Mouse (Mus musculus) lung, postnatal 36 days (tissue): ENCODE measurements around the gene Tmem59l.

Experiments used
- DNase-seq: peaks from one replicate; pipeline ENCODE4 v3.0.0; 2022; ENCODE audit warnings: mixed read lengths

Gene Tmem59l

DNA sequence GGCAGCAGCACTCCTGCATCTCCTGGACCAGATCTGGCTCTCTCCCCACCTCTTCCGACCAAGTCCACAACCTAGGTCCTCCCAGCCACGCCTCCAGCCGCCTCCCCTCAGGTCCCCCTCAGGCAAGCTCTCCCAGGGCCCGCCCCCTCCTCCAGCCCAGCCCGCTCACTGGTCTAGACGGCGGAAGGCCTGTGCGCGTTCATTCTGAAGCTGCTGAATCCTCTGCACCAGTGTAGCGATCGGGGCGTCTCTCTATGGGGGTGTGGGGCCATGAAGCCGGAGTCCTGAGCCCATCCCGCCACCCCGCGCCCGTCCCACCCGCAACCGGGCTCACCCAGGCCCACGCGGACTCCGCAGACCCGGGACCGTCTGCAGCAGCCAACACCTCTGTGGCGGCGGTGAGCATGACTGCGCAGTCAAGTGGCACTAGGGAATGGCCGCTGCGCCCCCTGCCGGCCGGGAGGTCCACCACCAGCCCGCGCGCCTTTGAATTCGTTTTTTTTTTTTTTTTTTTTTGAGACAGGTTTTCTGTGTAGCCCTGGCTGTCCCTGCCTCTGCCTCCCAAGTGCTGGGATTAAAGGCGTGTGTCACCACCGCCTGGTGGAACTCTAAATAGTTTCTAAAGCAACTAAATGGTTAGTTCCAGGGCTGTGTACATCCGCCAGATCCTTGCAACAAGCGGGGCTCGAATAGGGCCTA, 19.3 kb upstream of the Tmem59l start, which contains the start of gene Rex1bd:
Rex1bd (minus strand) TSS at position 425 of the 699 bp plus-strand sequence.
- DNase-seq: peak; percentile 96

DNA sequence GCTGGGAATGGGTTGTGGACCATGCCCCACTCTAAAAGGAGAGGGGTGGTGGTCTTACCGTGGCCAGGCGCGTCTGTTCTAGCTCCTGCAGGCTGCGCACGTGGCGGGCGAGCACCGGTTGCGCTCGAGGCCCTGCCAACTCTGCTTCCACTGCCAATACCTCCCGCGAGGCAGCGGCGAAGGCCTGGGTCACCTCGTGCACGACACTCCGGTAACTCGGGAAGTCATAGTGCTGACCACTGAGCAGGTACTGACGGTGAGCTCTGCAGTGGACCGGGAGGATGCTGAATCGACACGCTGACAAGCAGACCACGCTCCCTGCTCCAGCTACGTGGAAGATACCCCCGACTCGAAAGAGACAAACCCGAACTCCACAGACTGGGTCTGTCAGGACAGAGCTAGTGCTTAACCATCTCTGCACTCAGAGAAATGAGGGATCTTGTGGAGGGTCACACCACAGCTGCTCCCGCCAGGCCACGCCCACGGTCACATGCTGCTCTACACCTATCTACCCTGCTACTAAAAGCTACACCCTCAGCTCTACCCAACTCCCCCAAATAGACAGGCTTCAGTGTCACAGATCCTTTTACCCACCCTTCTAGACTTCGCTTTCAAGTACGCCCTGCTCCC, 18.7 kb upstream of the Tmem59l start:
- no peak for DNase-seq

GRCm38 (mm10) chr8:70504851-70505250, 17.7 kb upstream of the Tmem59l start:
- DNase-seq: peak; percentile 86

- peak; percentile 60 for DNase-seq
Measured at GRCm38 (mm10) chr8:70504291-70504716, 17.1 kb upstream of the Tmem59l start.

DNA sequence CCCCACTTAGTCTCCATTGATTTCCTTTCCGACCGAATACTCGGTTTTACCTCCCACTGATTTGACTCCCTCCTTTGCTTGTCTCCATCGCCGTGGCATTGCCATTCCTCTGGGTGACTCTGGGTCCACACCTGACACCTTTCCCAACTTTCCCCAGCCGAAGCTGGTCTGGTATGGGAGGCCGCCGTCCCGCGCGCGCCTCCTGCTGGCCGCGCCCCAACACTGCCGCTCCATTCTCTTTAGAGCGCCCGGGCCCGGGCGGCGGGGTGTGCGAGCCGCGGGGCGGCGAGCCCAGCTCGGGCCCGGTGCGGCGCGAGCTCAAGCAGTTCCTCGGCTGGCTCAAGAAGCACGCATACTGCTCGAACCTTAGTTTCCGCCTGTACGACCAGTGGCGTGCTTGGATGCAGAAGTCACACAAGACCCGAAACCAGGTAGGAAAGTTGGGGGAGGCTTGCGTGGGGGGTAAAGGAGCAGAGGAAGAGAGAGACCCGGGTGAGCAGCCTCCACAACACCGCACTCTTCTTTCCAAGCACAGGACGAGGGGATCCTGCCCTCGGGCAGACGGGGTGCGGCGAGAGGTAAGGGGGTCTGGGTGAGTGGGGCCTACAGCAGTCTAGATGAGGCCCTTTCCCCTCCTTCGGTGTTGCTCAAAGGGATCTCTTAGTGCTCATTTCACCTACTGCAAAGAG, 16.0 kb upstream of the Tmem59l start:
- DNase-seq: peak; percentile 85

- DNase-seq: no peak
Measured at GRCm38 (mm10) chr8:70502540-70502939, 15.4 kb upstream of the Tmem59l start.

GRCm38 (mm10) chr8:70501820-70502529, 14.8 kb upstream of the Tmem59l start:
- no peak for DNase-seq

- DNase-seq: peak; percentile 41
Measured at GRCm38 (mm10) chr8:70500386-70501301, 13.5 kb upstream of the Tmem59l start.

DNA sequence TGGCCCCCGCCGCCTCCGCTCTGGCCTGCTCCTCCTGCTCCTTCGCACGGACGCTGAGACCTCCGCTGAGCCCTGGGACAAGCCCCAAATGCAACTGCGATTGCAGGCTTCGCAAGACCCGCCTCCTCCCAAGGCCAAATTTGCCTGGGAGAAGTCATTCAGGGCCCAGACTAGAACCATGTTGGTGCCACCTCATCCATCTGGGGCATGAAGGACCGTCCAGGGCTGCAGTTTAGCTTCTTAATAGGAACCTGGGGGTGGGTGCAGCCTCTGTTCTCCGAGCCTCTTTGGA, 8.6 kb upstream of the Tmem59l start:
- DNase-seq: no peak

GRCm38 (mm10) chr8:70495001-70495770, 8.0 kb upstream of the Tmem59l start:
- DNase-seq: no peak

- no peak for DNase-seq
Measured at GRCm38 (mm10) chr8:70494416-70494945, 7.3 kb upstream of the Tmem59l start.

- no peak for DNase-seq
Measured at GRCm38 (mm10) chr8:70493692-70494415, 6.7 kb upstream of the Tmem59l start.

GRCm38 (mm10) chr8:70492664-70493640, 5.8 kb upstream of the Tmem59l start, which contains the start of gene Crlf1:
Gene Crlf1 (plus strand): TSS chr8:70493158.
- DNase-seq: no peak

- DNase-seq: no peak
Measured at GRCm38 (mm10) chr8:70490880-70491495, 3.8 kb upstream of the Tmem59l start.

- DNase-seq: peak; percentile 53
Measured at GRCm38 (mm10) chr8:70490061-70490879, 3.1 kb upstream of the Tmem59l start.

DNA sequence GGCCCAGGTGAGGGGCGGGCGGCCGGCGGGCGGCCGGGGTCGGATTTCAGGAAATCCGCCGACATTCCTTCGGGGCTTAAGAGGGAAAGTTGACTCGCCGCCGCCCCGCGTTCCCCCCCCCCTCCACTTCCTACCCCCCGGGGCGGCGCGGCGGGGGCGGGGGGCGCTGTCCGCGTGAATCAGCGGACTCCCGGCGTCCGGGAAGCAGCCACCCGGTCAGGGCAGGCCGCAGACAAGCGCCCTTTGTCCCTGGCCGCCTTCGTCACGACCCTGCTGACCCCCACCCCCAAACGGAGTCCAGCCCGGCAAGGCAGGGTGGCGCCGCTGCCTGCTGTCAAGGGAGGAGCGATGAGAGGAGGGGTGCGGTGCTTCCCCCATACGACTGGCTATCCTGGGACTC, 2.4 kb upstream of the Tmem59l start:
- no peak for DNase-seq

DNA sequence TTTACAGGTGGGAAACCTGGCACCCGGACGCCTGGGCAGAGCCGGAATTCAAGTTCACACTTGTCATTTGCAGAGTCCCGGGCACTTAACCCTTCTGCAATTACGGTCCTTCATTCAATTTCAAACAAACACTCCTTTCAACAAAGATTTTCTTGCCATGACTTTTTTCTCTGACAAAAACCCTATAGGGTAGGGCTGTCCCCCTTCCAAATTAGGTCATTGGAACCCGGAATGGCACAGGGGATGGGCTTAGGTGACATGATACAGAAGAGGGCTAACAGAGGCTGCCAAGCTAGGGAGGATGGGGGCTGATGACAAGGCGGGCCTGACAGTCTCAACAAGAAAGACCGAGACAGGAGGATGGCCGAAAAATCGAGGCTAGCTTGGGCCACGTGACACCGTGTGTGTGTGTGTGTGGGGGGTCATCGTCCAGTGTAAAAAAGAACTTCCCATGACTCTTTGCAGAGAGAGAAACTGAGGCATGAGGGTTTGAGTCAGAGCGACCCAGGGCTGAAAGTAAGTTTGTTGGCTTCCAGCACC, 1.8 kb upstream of the Tmem59l start:
- DNase-seq: no peak
